Mouse (Mus musculus) small intestine, adult 2 months (tissue): ENCODE results near the gene Foxb2.
"Not testable (repeated sequence)": the region's sequence is repeated elsewhere in the genome, so short reads cannot be mapped to it uniquely, and the experiment has no call there.

Experiments
- CTCF ChIP-seq: fragments of 200-500 bp; IDR thresholded peaks from 2 replicates; pipeline ENCODE4 v1.5.1; 2012; ENCODE audit warnings: low read depth, mild to moderate bottlenecking, control low read depth, inconsistent platforms, low read length, moderate library complexity, mixed read lengths; ENCODE audit not compliant: insufficient replicate concordance, insufficient read length; ENCODE audit errors: extremely low read depth
- POLR2A ChIP-seq: fragments of 200-500 bp; IDR thresholded peaks from 2 replicates; pipeline ENCODE4 v1.6.1; 2012; ENCODE audit warnings: low read depth, mild to moderate bottlenecking, control low read depth, inconsistent platforms, low read length, moderate library complexity

- TF ChIP-seq POLR2A, CTCF: not testable (repeated sequence)
These were observed 29.5 kb downstream of the Foxb2 start for GRCm38 (mm10) chr19:16844091-16844490.
